Mouse (Mus musculus) testis, adult 2 months (tissue): ENCODE data around the gene Rflnb. TPM values are rescaled to one million over a fixed set of nuclear protein-coding genes. Genes with fewer than 3 reads are reported as not detected.

Experiments
- H3K27ac ChIP-seq: fragments of 200-500 bp; 2 replicates; pipeline ENCODE4 v1.5.1; 2012; ENCODE audit warnings: low read depth, low read length; ENCODE audit not compliant: control insufficient read depth, insufficient read depth
- H3K27me3 ChIP-seq: fragments of 200-500 bp; 2 replicates; pipeline ENCODE4 v1.6.1; 2012; ENCODE audit warnings: mild to moderate bottlenecking, low read length, moderate library complexity; ENCODE audit not compliant: control insufficient read depth, insufficient read depth
- H3K36me3 ChIP-seq: fragments of 200-500 bp; 2 replicates; pipeline ENCODE4 v1.6.1; 2012; ENCODE audit warnings: mild to moderate bottlenecking, low read length; ENCODE audit not compliant: control insufficient read depth, insufficient read depth
- H3K4me1 ChIP-seq: fragments of 200-500 bp; 2 replicates; pipeline ENCODE4 v1.6.1; 2012; ENCODE audit warnings: low read length; ENCODE audit not compliant: control insufficient read depth, insufficient read depth
- H3K4me3 ChIP-seq: fragments of 200-500 bp; 2 replicates; pipeline ENCODE4 v1.5.1; 2012; ENCODE audit warnings: low read depth, mild to moderate bottlenecking, low read length, moderate library complexity, mixed read lengths; ENCODE audit not compliant: control insufficient read depth
- CTCF ChIP-seq: fragments of 200-500 bp; IDR thresholded peaks from 2 replicates; pipeline ENCODE4 v1.5.1; 2012; ENCODE audit warnings: low read depth, mild to moderate bottlenecking, inconsistent platforms, low read length, moderate library complexity; ENCODE audit not compliant: control insufficient read depth, insufficient read depth, insufficient replicate concordance
- POLR2A ChIP-seq: fragments of 200-500 bp; IDR thresholded peaks from 2 replicates; pipeline ENCODE4 v1.6.1; 2012; ENCODE audit warnings: low read depth, mild to moderate bottlenecking, inconsistent platforms, low read length, moderate library complexity; ENCODE audit not compliant: control insufficient read depth
- polyA plus RNA-seq: library from polyadenylated mRNA; depleted of rRNA; stranded (reverse); fragments of >200 nt; gene quantifications from 2 replicates; pipeline ENCODE4 v1.2.3, GENCODE M21; 2012; rRNA removed

Rflnb gene
- polyA plus RNA-seq, 1 experiment = 0.64 TPM

GRCm38 (mm10) chr11:75972188-75972587 lies 55.4 kb downstream of the Rflnb start:
- TF ChIP-seq CTCF (no peak), POLR2A (no peak)
- no peaks in the 10 kb centered on the region for H3K36me3 ChIP-seq

GRCm38 (mm10) chr11:75970629-75971028 lies 57.0 kb downstream of the Rflnb start:
- no peak overlapping the region for H3K27ac ChIP-seq
- TF ChIP-seq POLR2A (no peak), CTCF (no peak)
- H3K36me3 ChIP-seq = no peaks in the 10 kb centered on the region
- no peaks in the 10 kb centered on the region for H3K27me3 ChIP-seq
- no peak overlapping the region for H3K4me3 ChIP-seq
- peaks cover 16% of the 10 kb centered on the region for H3K4me1 ChIP-seq

More at GRCm38 (mm10) chr11:75972188-75972587, 55.4 kb downstream of the Rflnb start:
- H3K4me3 ChIP-seq = no peak overlapping the region
- no peaks in the 10 kb centered on the region for H3K27me3 ChIP-seq
- no peak overlapping the region for H3K27ac ChIP-seq
- H3K4me1 ChIP-seq = peaks cover 4% of the 10 kb centered on the region

Other genes starting within 250 kb of the Rflnb start
- gene Doc2b, start 231.7 kb downstream of the Rflnb start, polyA plus RNA-seq = 0.78 and 0.96 TPM in 2 replicates
- 0.91 and 1.8 TPM in 2 replicates for gene Rph3al, start 89.4 kb downstream of the Rflnb start, polyA plus RNA-seq
- gene 1700016K19Rik, start 27.9 kb downstream of the Rflnb start, polyA plus RNA-seq = 287 and 288 TPM in 2 replicates
- 11.5 and 11.7 TPM in 2 replicates for gene Vps53, start 151.9 kb upstream of the Rflnb start, polyA plus RNA-seq
- gene Fam57a, start 151.9 kb upstream of the Rflnb start, polyA plus RNA-seq = 2.4 and 3.2 TPM in 2 replicates
- 2,170 and 2,532 TPM in 2 replicates for gene Dbil5, start 189.8 kb upstream of the Rflnb start, polyA plus RNA-seq
- 39.6 and 40.8 TPM in 2 replicates for gene Gemin4, start 189.9 kb upstream of the Rflnb start, polyA plus RNA-seq
- 3.0 and 4.3 TPM in 2 replicates for gene Mrm3, start 215.9 kb upstream of the Rflnb start, polyA plus RNA-seq
- 9.4 and 10.6 TPM in 2 replicates for gene Glod4, start 215.9 kb upstream of the Rflnb start, polyA plus RNA-seq